Mouse (Mus musculus): ENCODE measurements around the gene Sars2. TPM values are rescaled to one million over a fixed set of nuclear protein-coding genes. Genes with fewer than 3 reads are reported as not detected.
A peak's percentile ranks its signal among the peaks of the same experiment; 100 is the strongest.

Gene Sars2
- polyA plus RNA-seq, 1 experiment = 11.9 TPM

DNA sequence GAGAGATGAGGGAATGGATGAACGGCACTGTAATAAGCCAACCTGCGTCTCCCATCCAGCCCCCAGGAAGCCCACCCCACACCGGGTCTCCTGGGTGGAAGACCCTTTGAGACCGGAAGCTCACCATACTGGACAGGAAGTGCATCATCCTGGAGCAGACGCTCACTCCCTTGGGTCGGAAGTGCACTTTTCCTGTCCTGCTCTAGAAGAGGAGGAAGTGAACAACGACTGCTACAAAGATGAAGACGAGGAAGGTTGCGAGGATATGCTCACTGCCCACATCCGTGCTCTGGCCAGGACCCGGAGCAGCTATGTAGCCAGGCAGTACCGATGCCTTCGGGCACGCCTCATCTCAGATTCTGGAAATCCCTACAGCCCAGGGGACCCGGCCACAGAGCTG lies 54.0 kb downstream of the Sars2 start:
- TF ChIP-seq CTCF (IDR thresholded peaks at IDR 0.05; ENCODE audit: control insufficient read depth, insufficient read depth, low read length) (no peak), POLR2A (IDR thresholded peaks at IDR 0.05; ENCODE audit: borderline replicate concordance, control insufficient read depth, low read depth, low read length) (peak; percentile 25; the same call in 1 of the 2 replicates)
- Histone ChIP-seq H3K4me1 (ENCODE audit: control insufficient read depth, insufficient read depth, low read length) (peaks cover 2% of the 10 kb centered on the region; the same call in 1 of the 2 replicates), H3K27ac (ENCODE audit: control insufficient read depth, insufficient read depth, low read depth, low read length, poor library complexity) (peak overlapping the region; percentile 76), H3K4me3 (replicated peaks; ENCODE audit: control insufficient read depth, low read depth, low read length) (peak overlapping the region; percentile 56)
- 7% methylated on average over 15 of the region's 15 CpGs for WGBS

DNA sequence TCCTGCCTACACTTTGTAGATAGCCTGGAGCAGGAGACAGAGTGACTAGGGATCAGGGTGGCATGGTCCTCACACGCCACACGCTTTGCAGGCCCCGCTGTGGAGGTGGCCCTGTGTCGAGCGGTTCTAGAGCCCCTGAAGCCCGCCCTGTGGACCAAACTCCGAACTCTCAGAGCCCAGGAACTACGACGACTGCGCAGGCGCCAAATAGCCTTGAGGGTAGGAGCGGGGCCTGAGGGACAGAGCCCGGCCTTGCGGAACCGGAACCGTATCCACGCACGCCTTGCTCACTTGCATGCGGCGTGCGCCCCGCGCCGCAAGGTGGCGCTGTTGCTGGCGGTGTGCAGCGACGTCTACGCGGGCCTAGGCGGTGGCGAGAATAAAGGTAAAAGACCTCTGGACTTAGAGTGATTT lies 54.8 kb downstream of the Sars2 start:
- peak overlapping the region; percentile 56 for H3K4me3 ChIP-seq (replicated peaks; ENCODE audit: control insufficient read depth, low read depth, low read length)
- peak overlapping the region; percentile 76 for H3K27ac ChIP-seq (ENCODE audit: control insufficient read depth, insufficient read depth, low read depth, low read length, poor library complexity)
- WGBS = 7% methylated on average over 32 of the region's 32 CpGs
- H3K4me1 ChIP-seq (ENCODE audit: control insufficient read depth, insufficient read depth, low read length) = peaks cover 2% of the 10 kb centered on the region; the same call in 1 of the 2 replicates
- TF ChIP-seq POLR2A (IDR thresholded peaks at IDR 0.05; ENCODE audit: borderline replicate concordance, control insufficient read depth, low read depth, low read length) (peak; percentile 64; the same call in 1 of the 2 replicates), CTCF (IDR thresholded peaks at IDR 0.05; ENCODE audit: control insufficient read depth, insufficient read depth, low read length) (peak; percentile 99)

DNA sequence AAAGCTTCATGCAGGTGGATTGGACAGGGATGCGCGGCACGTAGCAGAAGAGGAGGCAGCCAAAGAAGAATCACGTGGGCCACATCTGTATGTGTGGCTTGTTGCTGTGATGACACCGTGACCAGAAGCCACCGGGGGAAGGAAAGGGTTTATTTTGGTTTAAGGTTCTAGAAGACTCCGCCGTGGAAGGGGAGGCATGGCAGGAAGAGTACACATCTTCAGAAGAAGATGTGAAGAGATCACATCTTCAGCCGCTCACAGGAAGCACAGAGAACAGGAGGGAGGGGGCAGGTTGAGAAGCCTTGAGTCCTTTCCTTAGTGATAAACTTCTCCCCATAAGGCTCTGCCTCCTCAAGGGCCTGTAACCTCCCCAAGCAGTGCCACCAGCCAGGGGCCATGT lies 58.2 kb downstream of the Sars2 start:
- WGBS = 82% methylated on average over 9 of the region's 9 CpGs
- peaks cover 5% of the 10 kb centered on the region for H3K4me1 ChIP-seq (ENCODE audit: control insufficient read depth, insufficient read depth, low read length)
- no peak overlapping the region for H3K4me3 ChIP-seq (replicated peaks; ENCODE audit: control insufficient read depth, low read depth, low read length)
- H3K27ac ChIP-seq (ENCODE audit: control insufficient read depth, insufficient read depth, low read depth, low read length, poor library complexity) = no peak overlapping the region
- no peak for TF ChIP-seq CTCF (IDR thresholded peaks at IDR 0.05; ENCODE audit: control insufficient read depth, insufficient read depth, low read length)
- TF ChIP-seq POLR2A (IDR thresholded peaks at IDR 0.05; ENCODE audit: borderline replicate concordance, control insufficient read depth, low read depth, low read length) = no peak

DNA sequence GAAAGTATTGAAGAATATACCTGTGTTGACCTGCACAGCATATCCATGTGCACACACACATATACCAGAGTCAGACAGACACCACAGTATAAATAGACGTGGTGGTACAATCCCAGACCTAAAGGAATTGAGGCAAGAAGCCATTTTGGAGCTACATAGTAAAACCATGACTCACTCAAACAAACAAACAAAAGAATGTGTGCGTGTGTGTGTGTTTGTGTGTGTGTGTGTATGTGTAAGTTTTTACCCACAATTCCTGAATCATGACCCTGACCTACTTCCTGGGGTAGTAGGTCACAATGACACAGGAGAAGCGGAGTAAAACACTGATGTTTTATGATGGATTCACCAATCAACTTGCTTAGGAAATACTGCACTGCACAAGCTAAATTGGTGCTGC lies 59.7 kb downstream of the Sars2 start:
- TF ChIP-seq CTCF (IDR thresholded peaks at IDR 0.05; ENCODE audit: control insufficient read depth, insufficient read depth, low read length) (no peak), POLR2A (IDR thresholded peaks at IDR 0.05; ENCODE audit: borderline replicate concordance, control insufficient read depth, low read depth, low read length) (no peak)
- H3K4me1 ChIP-seq (ENCODE audit: control insufficient read depth, insufficient read depth, low read length) = peaks cover 5% of the 10 kb centered on the region
- WGBS = 73% methylated on average over 3 of the region's 3 CpGs
- no peak overlapping the region for H3K4me3 ChIP-seq (replicated peaks; ENCODE audit: control insufficient read depth, low read depth, low read length)
- no peak overlapping the region for H3K27ac ChIP-seq (ENCODE audit: control insufficient read depth, insufficient read depth, low read depth, low read length, poor library complexity)

DNA sequence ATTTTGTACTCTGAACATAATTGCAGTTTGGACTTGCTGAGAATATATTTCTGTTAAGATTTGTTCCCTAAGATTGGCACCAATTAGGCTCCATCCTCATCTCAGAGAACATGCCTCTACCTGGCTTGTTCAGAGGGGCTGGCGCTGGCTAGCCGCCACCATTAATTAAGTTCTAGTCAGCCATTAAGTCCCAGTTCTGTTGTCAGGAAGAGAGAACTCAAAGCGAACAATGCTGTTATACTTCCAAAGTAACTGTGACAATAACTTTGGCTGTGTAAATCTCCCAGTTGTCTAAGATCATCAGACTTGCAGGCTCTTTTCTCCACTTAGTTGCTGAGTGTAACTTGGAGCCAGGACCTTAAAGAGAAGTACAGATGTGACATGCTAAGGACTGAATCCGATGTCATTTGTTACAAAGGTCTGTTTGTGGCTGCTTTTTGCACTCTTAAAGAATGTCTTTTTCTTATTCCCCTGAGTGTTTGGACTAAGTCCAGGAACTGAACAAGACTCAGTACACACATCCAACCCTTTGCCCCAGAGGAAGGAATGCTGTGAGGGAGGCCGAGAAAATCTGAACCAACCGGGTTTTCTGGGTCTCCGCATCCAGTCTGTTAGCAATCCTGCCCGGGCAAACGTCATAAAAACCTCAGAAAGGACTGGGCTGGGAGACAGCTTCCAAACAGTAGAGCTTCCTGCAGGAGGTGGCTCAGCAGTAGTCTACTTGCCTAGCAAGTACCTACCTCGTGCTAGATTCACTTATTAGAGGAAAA lies 60.3 kb downstream of the Sars2 start:
- Histone ChIP-seq H3K4me3 (replicated peaks; ENCODE audit: control insufficient read depth, low read depth, low read length) (no peak overlapping the region), H3K27ac (ENCODE audit: control insufficient read depth, insufficient read depth, low read depth, low read length, poor library complexity) (no peak overlapping the region), H3K4me1 (ENCODE audit: control insufficient read depth, insufficient read depth, low read length) (peaks cover 7% of the 10 kb centered on the region)
- no peak for TF ChIP-seq CTCF (IDR thresholded peaks at IDR 0.05; ENCODE audit: control insufficient read depth, insufficient read depth, low read length)
- TF ChIP-seq POLR2A (IDR thresholded peaks at IDR 0.05; ENCODE audit: borderline replicate concordance, control insufficient read depth, low read depth, low read length) = no peak
- 48% methylated on average over 10 of the region's 10 CpGs for WGBS

DNA sequence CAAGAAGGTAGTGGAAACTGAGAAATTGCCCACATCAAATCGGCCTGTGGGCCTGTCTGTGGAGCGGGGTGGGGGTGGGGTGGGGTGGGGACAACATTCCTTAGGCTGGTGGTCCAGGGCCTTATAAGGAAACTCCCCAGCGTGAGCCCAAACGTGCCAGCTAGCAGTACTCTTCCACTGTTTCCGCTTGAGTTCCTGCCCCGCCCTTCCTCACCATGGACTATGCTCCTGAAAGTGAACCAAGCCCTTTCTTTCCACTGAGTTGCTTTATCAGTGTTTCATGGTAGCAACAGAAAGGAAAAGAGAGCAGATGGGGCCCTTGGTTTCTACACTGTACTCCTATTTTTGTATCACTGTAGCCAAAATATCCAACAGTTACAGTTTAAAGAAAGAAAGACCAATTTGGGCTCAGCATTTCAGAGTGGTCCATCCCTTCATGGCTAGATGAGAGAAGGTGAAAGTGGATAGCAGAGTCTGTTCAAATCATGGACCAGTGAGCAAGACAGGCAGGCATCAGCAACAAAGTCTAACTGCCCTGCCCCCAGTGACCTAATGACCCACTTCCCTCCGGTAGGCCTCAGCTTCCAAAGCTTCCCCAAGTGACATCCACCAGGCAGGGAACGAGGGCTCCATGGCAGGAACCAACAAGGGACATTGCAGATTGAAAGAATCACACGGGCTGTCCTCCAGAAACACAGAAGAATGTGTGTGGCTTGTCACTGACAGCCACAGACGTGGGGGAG lies 61.2 kb downstream of the Sars2 start:
- H3K4me3 ChIP-seq (replicated peaks; ENCODE audit: control insufficient read depth, low read depth, low read length) = no peak overlapping the region
- WGBS = 19% methylated on average over 10 of the region's 10 CpGs
- TF ChIP-seq POLR2A (IDR thresholded peaks at IDR 0.05; ENCODE audit: borderline replicate concordance, control insufficient read depth, low read depth, low read length) = no peak
- no peak for TF ChIP-seq CTCF (IDR thresholded peaks at IDR 0.05; ENCODE audit: control insufficient read depth, insufficient read depth, low read length)
- H3K27ac ChIP-seq (ENCODE audit: control insufficient read depth, insufficient read depth, low read depth, low read length, poor library complexity) = peak overlapping the region; percentile 48; the same call in 1 of the 2 replicates
- peaks cover 10% of the 10 kb centered on the region for H3K4me1 ChIP-seq (ENCODE audit: control insufficient read depth, insufficient read depth, low read length)

Other genes with a start within 250 kb of the Sars2 start
- gene Ifnl2, start 231.5 kb upstream of the Sars2 start, polyA plus RNA-seq (2011; ENCODE audit: insufficient read depth, insufficient read length, low replicate concordance, missing spikeins) = not detected in 2 replicates
- gene Ifnl3, start 219.2 kb upstream of the Sars2 start, polyA plus RNA-seq (2011; ENCODE audit: insufficient read depth, insufficient read length, low replicate concordance, missing spikeins) = not detected in 2 replicates
- gene Sycn, start 201.1 kb upstream of the Sars2 start, polyA plus RNA-seq (2011; ENCODE audit: insufficient read depth, insufficient read length, low replicate concordance, missing spikeins) = not detected in 2 replicates
- gene Nccrp1, start 194.7 kb upstream of the Sars2 start, polyA plus RNA-seq (2011; ENCODE audit: insufficient read depth, insufficient read length, low replicate concordance, missing spikeins) = not detected in 2 replicates
- 5.4 and 25.2 TPM in 2 replicates for gene Samd4b, start 143.8 kb upstream of the Sars2 start, polyA plus RNA-seq (2011; ENCODE audit: insufficient read depth, insufficient read length, low replicate concordance, missing spikeins)
- gene Pak4, start 143.8 kb upstream of the Sars2 start, polyA plus RNA-seq (2011; ENCODE audit: insufficient read depth, insufficient read length, low replicate concordance, missing spikeins) = 6.1 and 13.6 TPM in 2 replicates
- gene Acp7, start 110.7 kb upstream of the Sars2 start, polyA plus RNA-seq (2011; ENCODE audit: insufficient read depth, insufficient read length, low replicate concordance, missing spikeins) = not detected in 2 replicates
- 1.5 TPM in 1 of 2 replicates, not detected in the other for gene Fbxo27, start 49.1 kb upstream of the Sars2 start, polyA plus RNA-seq (2011; ENCODE audit: insufficient read depth, insufficient read length, low replicate concordance, missing spikeins)
- gene Fbxo17, start 25.2 kb upstream of the Sars2 start, polyA plus RNA-seq (2011; ENCODE audit: insufficient read depth, insufficient read length, low replicate concordance, missing spikeins) = 1.4 and 3.3 TPM in 2 replicates
- 46.5 and 85.1 TPM in 2 replicates for gene Mrps12, start 172 bp upstream of the Sars2 start, polyA plus RNA-seq (2011; ENCODE audit: insufficient read depth, insufficient read length, low replicate concordance, missing spikeins)
- not detected in 2 replicates for gene Ccer2, start 14.2 kb downstream of the Sars2 start, polyA plus RNA-seq (2011; ENCODE audit: insufficient read depth, insufficient read length, low replicate concordance, missing spikeins)
- gene Sirt2, start 24.7 kb downstream of the Sars2 start, polyA plus RNA-seq (2011; ENCODE audit: insufficient read depth, insufficient read length, low replicate concordance, missing spikeins) = 18.7 and 28.3 TPM in 2 replicates
- gene Nfkbib, start 25.5 kb downstream of the Sars2 start, polyA plus RNA-seq (2011; ENCODE audit: insufficient read depth, insufficient read length, low replicate concordance, missing spikeins) = 7.9 and 12.1 TPM in 2 replicates
- gene Rinl, start 47.0 kb downstream of the Sars2 start, polyA plus RNA-seq (2011; ENCODE audit: insufficient read depth, insufficient read length, low replicate concordance, missing spikeins) = 29.1 and 94.3 TPM in 2 replicates
- 274 and 541 TPM in 2 replicates for gene Hnrnpl, start 66.5 kb downstream of the Sars2 start, polyA plus RNA-seq (2011; ENCODE audit: insufficient read depth, insufficient read length, low replicate concordance, missing spikeins)
- gene Ech1, start 83.2 kb downstream of the Sars2 start, polyA plus RNA-seq (2011; ENCODE audit: insufficient read depth, insufficient read length, low replicate concordance, missing spikeins) = 64.4 and 98.5 TPM in 2 replicates
- gene Lgals4, start 91.9 kb downstream of the Sars2 start, polyA plus RNA-seq (2011; ENCODE audit: insufficient read depth, insufficient read length, low replicate concordance, missing spikeins) = 31.4 and 67.1 TPM in 2 replicates
- not detected in 2 replicates for gene Lgals7, start 121.9 kb downstream of the Sars2 start, polyA plus RNA-seq (2011; ENCODE audit: insufficient read depth, insufficient read length, low replicate concordance, missing spikeins)
- gene Capn12, start 139.4 kb downstream of the Sars2 start, polyA plus RNA-seq (2011; ENCODE audit: insufficient read depth, insufficient read length, low replicate concordance, missing spikeins) = not detected in 2 replicates
- 60.5 and 66.0 TPM in 2 replicates for gene Actn4, start 220.3 kb downstream of the Sars2 start, polyA plus RNA-seq (2011; ENCODE audit: insufficient read depth, insufficient read length, low replicate concordance, missing spikeins)
- gene Eif3k, start 239.9 kb downstream of the Sars2 start, polyA plus RNA-seq (2011; ENCODE audit: insufficient read depth, insufficient read length, low replicate concordance, missing spikeins) = 184 and 225 TPM in 2 replicates
- gene Map4k1, start 240.1 kb downstream of the Sars2 start, polyA plus RNA-seq (2011; ENCODE audit: insufficient read depth, insufficient read length, low replicate concordance, missing spikeins) = 43.0 and 111 TPM in 2 replicates

All from bone marrow, adult 2 months (tissue).